Mouse (Mus musculus): ENCODE measurements around the gene Stradb. TPM values are rescaled to one million over a fixed set of nuclear protein-coding genes. Genes with fewer than 3 reads are reported as not detected.

Gene Stradb
- polyA plus RNA-seq, 1 experiment from 2014 or later = 22.6 TPM

Other genes starting within 250 kb of the Stradb start
- 38.3 and 38.9 TPM in 2 replicates for gene Casp8, start 178.1 kb upstream of the Stradb start, polyA plus RNA-seq (2015; fragmentation: Nextera tagmentation; extraction: Ambion mirVana)
- gene Trak2, start 92 bp upstream of the Stradb start, polyA plus RNA-seq (2015; fragmentation: Nextera tagmentation; extraction: Ambion mirVana) = 11.8 and 12.3 TPM in 2 replicates
- gene C2cd6, start 121.4 kb downstream of the Stradb start, polyA plus RNA-seq (2015; fragmentation: Nextera tagmentation; extraction: Ambion mirVana) = not detected in 2 replicates
- gene Tmem237, start 146.9 kb downstream of the Stradb start, polyA plus RNA-seq (2015; fragmentation: Nextera tagmentation; extraction: Ambion mirVana) = 28.4 and 31.1 TPM in 2 replicates
- 0.18 and 0.21 TPM in 2 replicates for gene Mpp4, start 189.9 kb downstream of the Stradb start, polyA plus RNA-seq (2015; fragmentation: Nextera tagmentation; extraction: Ambion mirVana)